Mouse (Mus musculus) embryonic fibroblast, embryonic 13.5 days (primary cell): ENCODE data around the gene Kiss1r. TPM values are rescaled to one million over a fixed set of nuclear protein-coding genes. Genes with fewer than 3 reads are reported as not detected.
A peak's percentile ranks its signal among the peaks of the same experiment; 100 is the strongest.
"Not testable (repeated sequence)": the region's sequence is repeated elsewhere in the genome, so short reads cannot be mapped to it uniquely, and the experiment has no call there.

Experiments used
- H3K27ac ChIP-seq: 2 replicates; pipeline ENCODE4 v1.5.1; 2012; ENCODE audit warnings: low read length, control low read depth, inconsistent platforms; ENCODE audit not compliant: insufficient read depth
- H3K4me1 ChIP-seq: 2 replicates; pipeline ENCODE4 v1.6.1; 2011; ENCODE audit warnings: low read length; ENCODE audit not compliant: control insufficient read depth, insufficient read depth
- H3K4me3 ChIP-seq: 2 replicates; pipeline ENCODE4 v1.5.1; 2011; ENCODE audit warnings: mild to moderate bottlenecking, control low read depth, low read length; ENCODE audit not compliant: insufficient read depth
- CTCF ChIP-seq: IDR thresholded peaks from 2 replicates; pipeline ENCODE4 v1.5.1; 2011; ENCODE audit warnings: mild to moderate bottlenecking, control low read depth, low read length, moderate library complexity, borderline replicate concordance; ENCODE audit not compliant: insufficient read depth
- POLR2A ChIP-seq: IDR thresholded peaks from 2 replicates; pipeline ENCODE4 v1.6.1; 2011; ENCODE audit warnings: low read depth, mild to moderate bottlenecking, control low read depth, low read length, moderate library complexity
- polyA plus RNA-seq: library from polyadenylated mRNA; stranded (reverse); fragments of >200 nt; gene quantifications from 2 replicates; pipeline ENCODE4 v1.2.4, GENCODE M21; 2011; ENCODE audit warnings: low read depth; ENCODE audit not compliant: missing spikeins, insufficient read length

Gene Kiss1r
- polyA plus RNA-seq, 1 experiment = 0.44 TPM

GRCm38 (mm10) chr10:79950661-79951060, 33.9 kb downstream of the Kiss1r start:
- Histone ChIP-seq H3K27ac (no peak overlapping the region), H3K4me1 (no peaks in the 10 kb centered on the region; the same call in 1 of the 2 replicates), H3K4me3 (no peak overlapping the region)
- no peak for TF ChIP-seq POLR2A
- no peak for TF ChIP-seq CTCF

- TF ChIP-seq CTCF (peak; percentile 51; the same call in 1 of the 2 replicates), POLR2A (no peak)
- H3K27ac ChIP-seq = no peak overlapping the region
- H3K4me1 ChIP-seq = no peaks in the 10 kb centered on the region
- H3K4me3 ChIP-seq = no peak overlapping the region
Measured at GRCm38 (mm10) chr10:79953946-79954345, 37.2 kb downstream of the Kiss1r start.

DNA sequence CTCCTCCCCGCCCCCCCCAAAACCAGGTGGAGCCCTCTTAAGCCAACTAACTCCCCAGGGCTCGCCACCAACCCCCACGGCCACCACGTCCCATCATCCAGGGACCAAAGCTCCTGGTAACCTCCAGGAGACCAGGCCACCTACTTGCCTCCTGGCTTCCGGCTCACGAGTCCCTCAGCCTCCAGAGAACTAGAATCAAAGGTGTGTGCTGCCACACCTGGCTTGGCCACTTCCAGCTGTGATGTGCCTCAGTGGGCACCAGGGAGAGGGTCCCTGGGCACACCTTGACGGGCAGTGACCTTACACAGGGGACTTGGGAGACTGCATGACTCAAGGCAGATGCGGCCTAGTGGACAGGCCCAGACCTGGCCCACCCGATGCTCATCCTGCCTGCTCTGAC, 38.9 kb downstream of the Kiss1r start:
- Histone ChIP-seq H3K27ac (no peak overlapping the region), H3K4me1 (no peaks in the 10 kb centered on the region), H3K4me3 (no peak overlapping the region)
- TF ChIP-seq POLR2A (no peak), CTCF (no peak)

DNA sequence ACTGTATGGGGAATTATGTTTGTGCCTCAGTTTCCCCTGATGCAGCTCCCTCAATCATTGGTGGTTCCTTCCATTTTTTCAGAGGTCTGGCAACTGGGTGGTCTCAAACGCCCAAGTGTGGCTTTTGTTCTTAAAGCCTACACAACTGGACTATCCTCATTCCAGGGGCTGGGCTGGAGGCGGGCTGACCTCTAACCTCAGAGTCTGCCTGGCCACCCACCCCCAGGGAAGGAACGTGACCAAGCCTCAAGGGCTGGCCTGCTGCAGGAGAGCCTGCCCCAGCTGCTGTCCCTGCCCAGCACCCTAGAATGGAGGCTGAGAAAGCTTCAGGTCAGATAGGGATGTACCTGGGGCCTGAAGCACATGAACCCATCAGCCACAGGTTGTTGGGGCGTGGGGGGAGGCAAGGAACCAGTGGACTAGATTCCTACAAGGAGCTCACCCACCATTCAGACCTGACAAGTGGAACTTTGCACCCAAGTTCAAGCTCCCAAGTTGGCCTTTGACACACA, 39.9 kb downstream of the Kiss1r start:
- H3K4me3 ChIP-seq = no peak overlapping the region
- no peak overlapping the region for H3K27ac ChIP-seq
- peaks cover 5% of the 10 kb centered on the region for H3K4me1 ChIP-seq
- no peak for TF ChIP-seq POLR2A
- TF ChIP-seq CTCF = no peak

DNA sequence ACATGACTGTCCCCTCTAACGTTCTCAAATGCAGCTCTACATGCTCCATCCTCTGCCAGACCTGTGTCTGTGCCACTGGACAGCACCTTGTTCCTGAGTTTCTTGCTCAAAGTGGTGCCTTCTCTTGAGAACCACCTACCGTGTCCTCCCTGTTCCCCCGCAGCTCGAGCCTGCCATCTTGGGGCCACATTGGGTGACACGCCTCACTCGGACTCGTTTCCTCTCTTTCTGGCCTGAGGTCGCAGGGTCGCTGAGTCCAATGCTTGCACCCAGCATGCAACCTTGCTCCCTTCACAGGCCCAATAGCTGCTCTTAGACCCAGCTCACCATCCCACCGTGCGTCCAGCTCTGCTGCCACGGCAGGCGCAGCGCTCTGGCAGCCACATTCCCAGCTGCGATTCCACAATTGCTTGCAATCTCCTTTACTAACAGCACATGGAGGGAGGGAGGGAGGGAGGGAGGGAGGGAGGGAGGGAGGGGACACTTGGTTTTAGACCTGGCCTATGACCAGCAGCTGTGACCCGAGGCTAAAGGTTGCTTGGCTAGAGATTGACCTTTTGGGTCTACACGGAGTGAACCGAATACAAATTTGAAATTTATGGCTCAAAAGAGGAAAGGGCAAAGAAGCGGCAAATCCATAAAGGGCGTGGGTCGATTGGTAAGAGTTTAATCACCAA, 41.5 kb downstream of the Kiss1r start:
- no peak overlapping the region for H3K27ac ChIP-seq
- H3K4me3 ChIP-seq = no peak overlapping the region
- H3K4me1 ChIP-seq = peaks cover 5% of the 10 kb centered on the region
- TF ChIP-seq POLR2A = no peak
- TF ChIP-seq CTCF = peak; percentile 98

DNA sequence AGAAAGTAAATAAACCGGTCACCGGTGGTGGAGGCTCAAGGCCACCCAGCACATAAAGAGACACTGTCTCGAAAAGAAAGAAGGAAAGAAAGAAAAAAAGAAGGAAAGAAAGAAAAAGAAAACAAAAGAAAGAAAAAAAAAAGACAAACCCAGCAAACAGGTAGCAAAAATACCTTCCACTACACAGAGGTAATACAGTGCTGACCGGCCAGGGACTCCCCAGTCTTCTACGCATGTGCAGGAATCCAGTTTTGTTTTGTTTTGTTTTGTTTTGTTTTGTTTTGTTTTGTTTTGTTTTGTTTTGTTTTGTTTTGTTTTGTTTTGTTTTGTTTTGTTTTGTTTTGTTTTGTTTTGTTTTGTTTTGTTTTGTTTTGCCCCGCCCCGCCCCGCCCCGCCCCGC, 42.6 kb downstream of the Kiss1r start:
- H3K4me3 ChIP-seq, H3K27ac ChIP-seq: not testable (repeated sequence)

DNA sequence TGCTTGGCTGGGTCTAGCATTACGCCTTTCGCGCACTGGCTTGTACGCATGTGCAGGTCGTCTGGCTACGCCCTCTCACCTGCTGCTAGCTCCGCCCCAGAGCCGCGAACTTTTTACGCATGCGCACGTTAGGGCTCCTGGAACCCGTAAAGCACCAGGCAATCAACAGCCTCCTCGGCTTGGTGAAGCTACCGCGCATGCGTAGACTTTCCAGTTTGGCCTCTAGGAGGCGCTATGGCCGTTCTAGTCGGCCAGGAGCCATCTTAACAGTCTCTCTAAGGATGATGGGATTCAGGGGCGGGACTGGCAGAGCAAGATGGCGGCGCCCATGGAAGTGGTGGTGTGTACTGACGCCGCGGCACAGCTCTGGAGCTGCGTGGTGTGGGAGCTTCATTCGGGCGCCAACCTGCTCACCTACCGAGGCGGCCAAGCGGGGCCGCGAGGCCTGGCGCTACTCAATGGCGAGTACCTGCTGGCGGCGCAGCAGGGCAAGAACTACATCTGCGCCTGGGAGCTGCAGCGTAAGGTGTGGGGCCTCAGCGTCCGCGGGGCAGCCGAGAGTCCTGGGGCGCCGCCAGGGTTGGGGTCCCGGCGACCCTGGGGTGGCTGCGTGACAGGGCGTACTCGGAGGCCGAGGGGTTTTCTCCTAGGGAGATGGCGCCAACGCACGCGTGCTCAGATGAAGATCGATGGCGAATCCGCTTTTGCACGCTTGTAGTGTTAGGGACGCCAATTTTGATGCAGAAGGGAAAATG, 43.3 kb downstream of the Kiss1r start, which contains the start of gene Wdr18:
Wdr18 (plus strand) TSS at position 306 of the 755 bp plus-strand sequence.
- TF ChIP-seq POLR2A = peak; percentile 73
- peak; percentile 70 for TF ChIP-seq CTCF
- H3K4me3 ChIP-seq = peak within 1 kb of the TSS; percentile 79
- no peak within 1 kb of the TSS for H3K27ac ChIP-seq
- H3K4me1 ChIP-seq = peaks cover 5% of the 10 kb centered on the region

More for the DNA sequence above, 42.6 kb downstream of the Kiss1r start:
- H3K4me1 ChIP-seq = not testable (repeated sequence)

GRCm38 (mm10) chr10:79960671-79961294, 44.0 kb downstream of the Kiss1r start:
- Histone ChIP-seq H3K4me1 (peaks cover 5% of the 10 kb centered on the region), H3K4me3 (peak overlapping the region; percentile 79), H3K27ac (no peak overlapping the region)
- TF ChIP-seq POLR2A (no peak), CTCF (no peak)

- H3K4me1 ChIP-seq = peaks cover 5% of the 10 kb centered on the region
- no peak overlapping the region for H3K4me3 ChIP-seq
- no peak overlapping the region for H3K27ac ChIP-seq
- TF ChIP-seq CTCF (no peak), POLR2A (no peak)
Measured at GRCm38 (mm10) chr10:79964727-79965126, 48.0 kb downstream of the Kiss1r start.

DNA sequence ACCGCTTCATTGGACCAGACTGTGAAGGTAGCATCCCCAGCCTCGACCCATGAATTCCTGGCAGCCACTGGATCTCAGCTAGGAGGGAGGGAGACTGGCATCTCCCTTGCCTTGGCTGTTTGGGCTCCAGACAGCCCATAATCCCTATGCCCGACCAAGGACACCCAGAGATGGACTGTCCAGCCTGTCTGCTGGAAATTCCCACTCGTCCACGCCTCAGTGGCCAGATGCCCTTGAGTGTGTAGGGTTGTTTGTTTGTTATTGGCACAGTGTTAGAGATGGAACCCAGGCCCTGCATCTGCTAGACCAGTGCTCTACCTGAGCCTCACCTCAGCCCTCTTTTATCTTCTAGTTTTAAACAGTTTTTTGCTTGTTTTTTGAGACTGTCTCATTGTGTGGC, 48.6 kb downstream of the Kiss1r start:
- H3K27ac ChIP-seq = no peak overlapping the region
- no peak overlapping the region for H3K4me3 ChIP-seq
- TF ChIP-seq CTCF (no peak), POLR2A (no peak)
- H3K4me1 ChIP-seq = peaks cover 5% of the 10 kb centered on the region
